Mouse (Mus musculus) heart, embryonic 13.5 days (tissue): ENCODE measurements around the gene Cyb5r1. TPM values are rescaled to one million over a fixed set of nuclear protein-coding genes. Genes with fewer than 3 reads are reported as not detected.

Experiments
- polyA plus RNA-seq: library from polyadenylated mRNA; unstranded; fragments of >200 nt; fragmentation: Nextera tagmentation; extraction: Ambion mirVana; gene quantifications from 2 replicates; pipeline ENCODE4 v1.2.1, GENCODE M21; 2015

Cyb5r1 gene
- polyA plus RNA-seq, 1 experiment from 2014 or later = 37.8 TPM

Other genes with a start within 250 kb of the Cyb5r1 start
- 0.66 and 1.5 TPM in 2 replicates for gene Chil1, start 223.4 kb upstream of the Cyb5r1 start, polyA plus RNA-seq
- gene Mybph, start 212.1 kb upstream of the Cyb5r1 start, polyA plus RNA-seq = 0.67 and 2.1 TPM in 2 replicates
- 8.3 and 9.0 TPM in 2 replicates for gene Adora1, start 170.1 kb upstream of the Cyb5r1 start, polyA plus RNA-seq
- 1.5 and 3.5 TPM in 2 replicates for gene Myog, start 115.6 kb upstream of the Cyb5r1 start, polyA plus RNA-seq
- 10.9 and 12.6 TPM in 2 replicates for gene Ppfia4, start 72.6 kb upstream of the Cyb5r1 start, polyA plus RNA-seq
- gene Tmem183a, start 43.6 kb upstream of the Cyb5r1 start, polyA plus RNA-seq = 54.0 and 63.0 TPM in 2 replicates
- not detected in 2 replicates for gene 4933406M09Rik, start 19.6 kb upstream of the Cyb5r1 start, polyA plus RNA-seq
- gene Adipor1, start 9.8 kb downstream of the Cyb5r1 start, polyA plus RNA-seq = 133 and 134 TPM in 2 replicates
- 15.9 and 19.9 TPM in 2 replicates for gene Klhl12, start 50.0 kb downstream of the Cyb5r1 start, polyA plus RNA-seq
- gene Rabif, start 89.1 kb downstream of the Cyb5r1 start, polyA plus RNA-seq = 28.5 and 29.2 TPM in 2 replicates
- gene Mgat4e, start 144.1 kb downstream of the Cyb5r1 start, polyA plus RNA-seq = not detected in 2 replicates
- 28.9 and 29.6 TPM in 2 replicates for gene Kdm5b, start 154.6 kb downstream of the Cyb5r1 start, polyA plus RNA-seq
- gene Syt2, start 241.1 kb downstream of the Cyb5r1 start, polyA plus RNA-seq = 0.08 and 0.20 TPM in 2 replicates